Mouse (Mus musculus): Measurements from ENCODE around the gene Heg1. TPM values are rescaled to one million over a fixed set of nuclear protein-coding genes. Genes with fewer than 3 reads are reported as not detected.
A peak's percentile ranks its signal among the peaks of the same experiment; 100 is the strongest.

Gene Heg1
- polyA plus RNA-seq, 2 experiments: 3.2 to 3.5 TPM

DNA sequence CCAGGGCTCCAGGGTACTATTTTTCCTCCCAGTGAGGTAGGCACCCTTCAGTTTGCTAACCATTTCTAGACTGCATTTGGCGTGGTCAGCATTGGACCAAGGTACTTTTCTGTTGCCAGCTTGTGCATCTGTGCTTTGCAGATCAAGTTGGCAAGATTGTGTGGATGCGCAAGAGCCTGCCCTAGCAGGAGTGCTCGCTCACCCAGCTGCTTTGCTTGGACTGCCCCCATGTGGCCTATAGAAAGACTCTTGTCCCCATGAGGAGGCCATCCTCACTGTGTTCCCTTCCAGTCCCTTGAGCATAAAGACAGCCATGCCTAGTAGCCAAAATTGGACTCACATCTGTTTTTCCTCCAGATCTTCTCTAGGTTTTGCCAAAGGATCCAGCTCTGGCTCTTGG is 55.6 kb downstream of the Heg1 start:
- no peak for DNase-seq (ENCODE audit: low read depth in 3 of 3, low spot score in 3 of 3)
- no peak overlapping the region for H3K4me3 ChIP-seq (ENCODE audit: insufficient read depth in 1 of 2, low read depth in 2 of 2, low read length in 2 of 2)
- no peaks in the 10 kb centered on the region; a peak in 1 of 4 replicates for H3K4me1 ChIP-seq (replicated peaks; ENCODE audit: control insufficient read depth in 2 of 2, insufficient read depth in 2 of 2, low read length in 1 of 2)
- H3K9ac ChIP-seq (replicated peaks): no peak overlapping the region
- TF ChIP-seq CTCF (IDR thresholded peaks at IDR 0.05; ENCODE audit: low read depth): peak; percentile 78
- TF ChIP-seq EP300 (IDR thresholded peaks at IDR 0.05; ENCODE audit: low read depth): no peak
- H3K27me3 ChIP-seq (ENCODE audit: control insufficient read depth, insufficient read depth, low read length): no peaks in the 10 kb centered on the region
- no peak overlapping the region for H3K27ac ChIP-seq
- WGBS (ENCODE audit: insufficient replicate concordance): 37% methylated on average over 3 of the region's 3 CpGs
- no peaks in the 10 kb centered on the region for H3K9me3 ChIP-seq (ENCODE audit: control insufficient read depth, low read length)
- H3K4me2 ChIP-seq (ENCODE audit: low read depth): no peak overlapping the region
- no peaks in the 10 kb centered on the region; the same call in 1 of the 2 replicates for H3K36me3 ChIP-seq (replicated peaks; ENCODE audit: control insufficient read depth, insufficient read depth, low read depth)
- no peak for ATAC-seq (ENCODE audit: insufficient read depth)

DNA sequence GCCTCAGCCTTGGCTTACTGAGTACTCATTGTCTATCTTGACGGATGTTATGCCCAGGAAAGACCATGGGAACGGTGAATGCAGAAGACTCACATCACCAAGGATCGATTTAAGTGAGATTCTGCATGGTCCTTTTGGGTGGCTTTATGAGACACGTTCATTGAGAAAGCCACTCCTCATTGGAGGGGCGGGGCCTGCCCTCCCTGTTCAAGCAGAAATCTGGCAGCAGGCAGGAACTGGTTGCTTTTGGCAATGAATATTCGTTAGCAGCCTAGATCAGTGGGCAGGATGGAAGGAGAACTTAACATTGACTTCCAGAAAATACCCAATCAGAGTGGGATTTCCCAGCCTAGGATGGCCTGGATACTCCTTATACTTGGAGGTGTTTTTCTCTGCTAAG is 56.2 kb downstream of the Heg1 start:
- DNase-seq (ENCODE audit: low read depth in 3 of 3, low spot score in 3 of 3) (no peak), ATAC-seq (ENCODE audit: insufficient read depth) (no peak)

DNA sequence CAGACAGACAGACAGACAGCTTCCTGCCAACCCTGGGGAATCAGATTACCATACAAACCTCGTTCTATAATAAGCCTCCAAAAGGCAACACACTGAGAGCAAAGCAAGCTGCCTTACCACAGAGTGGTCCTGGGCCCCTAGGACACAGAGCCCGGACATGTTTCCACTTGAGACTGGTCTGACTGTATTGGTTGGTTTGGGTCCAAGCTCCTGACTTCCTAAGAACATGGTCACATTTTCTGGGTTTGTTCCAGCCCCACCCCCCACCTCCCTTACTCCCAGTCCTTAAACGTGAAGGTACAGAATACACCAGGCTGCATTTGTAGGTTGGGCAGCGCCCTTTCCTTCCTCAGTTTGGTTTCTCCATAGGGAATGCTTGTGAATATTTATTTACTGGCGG is 57.6 kb downstream of the Heg1 start:
- Histone ChIP-seq H3K27ac (no peak overlapping the region), H3K4me3 (ENCODE audit: insufficient read depth in 1 of 2, low read depth in 2 of 2, low read length in 2 of 2) (no peak overlapping the region), H3K36me3 (replicated peaks; ENCODE audit: control insufficient read depth, insufficient read depth, low read depth) (no peaks in the 10 kb centered on the region; the same call in 1 of the 2 replicates), H3K9me3 (ENCODE audit: control insufficient read depth, low read length) (no peaks in the 10 kb centered on the region), H3K4me1 (replicated peaks; ENCODE audit: control insufficient read depth in 2 of 2, insufficient read depth in 2 of 2, low read length in 1 of 2) (no peaks in the 10 kb centered on the region; a peak in 1 of 4 replicates), H3K27me3 (ENCODE audit: control insufficient read depth, insufficient read depth, low read length) (no peaks in the 10 kb centered on the region), H3K9ac (replicated peaks) (no peak overlapping the region), H3K4me2 (ENCODE audit: low read depth) (no peak overlapping the region)
- no peak for TF ChIP-seq CTCF (IDR thresholded peaks at IDR 0.05; ENCODE audit: low read depth)
- no peak for TF ChIP-seq EP300 (IDR thresholded peaks at IDR 0.05; ENCODE audit: low read depth)
- ATAC-seq (ENCODE audit: insufficient read depth) (no peak), DNase-seq (ENCODE audit: low read depth in 3 of 3, low spot score in 3 of 3) (no peak)
- 49% methylated on average over 5 of the region's 5 CpGs for WGBS (ENCODE audit: insufficient replicate concordance)

More for the DNA sequence above, 56.2 kb downstream of the Heg1 start:
- Histone ChIP-seq H3K36me3 (replicated peaks; ENCODE audit: control insufficient read depth, insufficient read depth, low read depth) (no peaks in the 10 kb centered on the region; the same call in 1 of the 2 replicates), H3K4me1 (replicated peaks; ENCODE audit: control insufficient read depth in 2 of 2, insufficient read depth in 2 of 2, low read length in 1 of 2) (no peaks in the 10 kb centered on the region; a peak in 1 of 4 replicates), H3K9ac (replicated peaks) (no peak overlapping the region), H3K4me3 (ENCODE audit: insufficient read depth in 1 of 2, low read depth in 2 of 2, low read length in 2 of 2) (no peak overlapping the region), H3K27me3 (ENCODE audit: control insufficient read depth, insufficient read depth, low read length) (no peaks in the 10 kb centered on the region), H3K9me3 (ENCODE audit: control insufficient read depth, low read length) (no peaks in the 10 kb centered on the region), H3K27ac (no peak overlapping the region), H3K4me2 (ENCODE audit: low read depth) (no peak overlapping the region)
- 54% methylated on average over 6 of the region's 6 CpGs for WGBS (ENCODE audit: insufficient replicate concordance)
- no peak for TF ChIP-seq CTCF (IDR thresholded peaks at IDR 0.05; ENCODE audit: low read depth)
- no peak for TF ChIP-seq EP300 (IDR thresholded peaks at IDR 0.05; ENCODE audit: low read depth)

DNA sequence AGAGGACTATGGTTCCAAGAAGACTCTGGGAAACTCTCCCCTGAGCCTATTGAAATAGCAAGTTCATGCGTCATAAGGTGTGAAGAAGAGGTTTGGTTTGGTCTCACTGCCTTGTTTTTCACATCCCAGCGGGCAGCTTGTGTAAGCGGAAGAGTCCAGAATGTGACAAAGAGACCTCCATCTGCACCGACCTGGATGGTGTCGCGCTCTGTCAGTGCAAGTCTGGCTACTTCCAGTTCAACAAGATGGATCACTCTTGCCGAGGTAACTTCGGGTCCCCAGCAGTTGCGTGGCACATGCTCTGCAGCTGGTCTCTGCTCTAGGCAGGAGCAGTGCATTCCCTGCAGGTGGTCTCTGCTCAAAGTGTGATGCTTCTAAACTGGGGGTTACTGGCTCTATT is 58.1 kb downstream of the Heg1 start:
- Histone ChIP-seq H3K27ac (no peak overlapping the region), H3K4me3 (ENCODE audit: insufficient read depth in 1 of 2, low read depth in 2 of 2, low read length in 2 of 2) (no peak overlapping the region), H3K9ac (replicated peaks) (no peak overlapping the region), H3K4me2 (ENCODE audit: low read depth) (no peak overlapping the region), H3K27me3 (ENCODE audit: control insufficient read depth, insufficient read depth, low read length) (no peaks in the 10 kb centered on the region), H3K9me3 (ENCODE audit: control insufficient read depth, low read length) (no peaks in the 10 kb centered on the region), H3K4me1 (replicated peaks; ENCODE audit: control insufficient read depth in 2 of 2, insufficient read depth in 2 of 2, low read length in 1 of 2) (no peaks in the 10 kb centered on the region; a peak in 1 of 4 replicates), H3K36me3 (replicated peaks; ENCODE audit: control insufficient read depth, insufficient read depth, low read depth) (no peaks in the 10 kb centered on the region; the same call in 1 of the 2 replicates)
- ATAC-seq (ENCODE audit: insufficient read depth) (no peak), DNase-seq (ENCODE audit: low read depth in 3 of 3, low spot score in 3 of 3) (no peak)
- TF ChIP-seq EP300 (IDR thresholded peaks at IDR 0.05; ENCODE audit: low read depth) (no peak), CTCF (IDR thresholded peaks at IDR 0.05; ENCODE audit: low read depth) (no peak)
- 78% methylated on average over 9 of the region's 9 CpGs for WGBS (ENCODE audit: insufficient replicate concordance)

DNA sequence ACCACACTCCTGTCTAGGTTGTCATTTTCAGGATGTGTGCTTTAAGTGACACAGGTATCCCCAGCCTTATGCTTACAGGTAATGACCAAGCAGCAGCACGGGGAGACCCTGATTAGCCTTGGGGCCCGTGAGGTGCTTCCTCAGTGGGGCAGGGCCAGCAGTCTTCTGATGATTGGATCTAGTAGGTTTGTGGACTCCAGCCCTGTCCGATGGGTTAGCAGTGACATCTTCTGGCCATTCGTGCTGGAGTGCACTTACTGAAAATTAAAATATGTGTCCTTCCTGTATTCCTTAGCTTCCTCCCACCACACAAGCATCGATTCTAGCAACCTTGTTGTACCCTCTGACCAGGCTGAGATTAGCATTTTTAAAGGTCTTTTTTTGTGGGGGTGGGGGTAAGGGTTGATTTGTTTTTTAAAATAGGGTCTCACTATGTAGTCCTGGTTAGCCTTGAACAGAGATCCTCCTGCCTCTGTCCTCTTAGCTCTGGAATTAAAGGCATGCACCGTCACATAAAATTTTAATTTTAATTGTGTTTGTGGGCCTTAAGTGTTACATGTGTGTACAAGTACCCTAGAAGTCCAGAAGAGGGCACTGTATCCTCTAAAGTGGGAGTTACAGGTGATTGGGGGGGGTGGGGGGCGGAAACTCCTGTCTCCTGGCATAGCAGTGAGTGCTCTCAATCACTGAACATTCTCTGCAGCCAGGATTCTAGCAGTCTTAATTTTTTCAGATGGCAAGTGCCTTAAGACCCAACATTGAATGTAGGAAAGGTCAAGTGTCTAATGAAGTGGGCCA is 60.7 kb downstream of the Heg1 start:
- H3K9ac ChIP-seq (replicated peaks): no peak overlapping the region
- TF ChIP-seq EP300 (IDR thresholded peaks at IDR 0.05; ENCODE audit: low read depth) (no peak), CTCF (IDR thresholded peaks at IDR 0.05; ENCODE audit: low read depth) (peak; percentile 40)
- no peaks in the 10 kb centered on the region; a peak in 1 of 4 replicates for H3K4me1 ChIP-seq (replicated peaks; ENCODE audit: control insufficient read depth in 2 of 2, insufficient read depth in 2 of 2, low read length in 1 of 2)
- no peak overlapping the region for H3K4me3 ChIP-seq (ENCODE audit: insufficient read depth in 1 of 2, low read depth in 2 of 2, low read length in 2 of 2)
- no peaks in the 10 kb centered on the region for H3K27me3 ChIP-seq (ENCODE audit: control insufficient read depth, insufficient read depth, low read length)
- no peak for ATAC-seq (ENCODE audit: insufficient read depth)
- H3K4me2 ChIP-seq (ENCODE audit: low read depth): no peak overlapping the region
- WGBS (ENCODE audit: insufficient replicate concordance): 24% methylated on average over 7 of the region's 7 CpGs
- no peak for DNase-seq (ENCODE audit: low read depth in 3 of 3, low spot score in 3 of 3)
- no peak overlapping the region for H3K27ac ChIP-seq
- H3K9me3 ChIP-seq (ENCODE audit: control insufficient read depth, low read length): no peaks in the 10 kb centered on the region
- no peaks in the 10 kb centered on the region; the same call in 1 of the 2 replicates for H3K36me3 ChIP-seq (replicated peaks; ENCODE audit: control insufficient read depth, insufficient read depth, low read depth)
